Mouse (Mus musculus) E14TG2a.4 (cell line): ENCODE measurements at regions not wholly inside any gene's neighbourhood (a gene's known extent, or its start where the extent isn't known, plus 50 kb on each side); places are given as distances from the start of the nearest gene placed in this dataset.

Experiments used
- CTCF ChIP-seq: conservative IDR thresholded peaks from 2 replicates; pipeline ENCODE4 v1.5.1; 2014; ENCODE audit warnings: low read length
- NANOG ChIP-seq: IDR thresholded peaks from 2 replicates; pipeline ENCODE4 v1.6.1; 2014; ENCODE audit warnings: borderline replicate concordance, low read length, mixed read lengths
- POU5F1 ChIP-seq: IDR thresholded peaks from 2 replicates; pipeline ENCODE4 v1.6.1; 2014; ENCODE audit warnings: low read length, borderline replicate concordance

DNA sequence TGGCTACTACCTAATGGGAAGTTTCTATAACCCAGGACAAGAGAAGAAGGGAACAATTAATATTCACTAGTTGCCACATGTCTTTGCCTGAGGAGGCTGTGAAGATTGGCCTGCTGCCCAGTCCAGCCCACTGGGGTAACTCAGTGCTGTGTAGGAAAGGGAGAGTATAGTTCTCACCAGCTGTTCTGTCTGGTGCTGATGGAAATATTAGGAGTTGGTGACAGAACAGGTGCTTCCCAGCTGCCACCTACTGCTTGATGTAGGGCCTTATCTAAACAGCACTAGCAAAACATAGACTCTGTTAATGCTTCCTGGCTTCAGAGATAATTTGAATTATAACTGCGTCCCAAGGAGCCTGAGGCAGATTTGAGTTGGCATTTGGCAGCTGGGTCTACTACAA is 210.5 kb downstream of the Adcyap1 start:
- TF ChIP-seq CTCF (no peak), POU5F1 (no peak), NANOG (no peak)
